Mouse (Mus musculus): ENCODE data around the gene Fam214a.

DNA sequence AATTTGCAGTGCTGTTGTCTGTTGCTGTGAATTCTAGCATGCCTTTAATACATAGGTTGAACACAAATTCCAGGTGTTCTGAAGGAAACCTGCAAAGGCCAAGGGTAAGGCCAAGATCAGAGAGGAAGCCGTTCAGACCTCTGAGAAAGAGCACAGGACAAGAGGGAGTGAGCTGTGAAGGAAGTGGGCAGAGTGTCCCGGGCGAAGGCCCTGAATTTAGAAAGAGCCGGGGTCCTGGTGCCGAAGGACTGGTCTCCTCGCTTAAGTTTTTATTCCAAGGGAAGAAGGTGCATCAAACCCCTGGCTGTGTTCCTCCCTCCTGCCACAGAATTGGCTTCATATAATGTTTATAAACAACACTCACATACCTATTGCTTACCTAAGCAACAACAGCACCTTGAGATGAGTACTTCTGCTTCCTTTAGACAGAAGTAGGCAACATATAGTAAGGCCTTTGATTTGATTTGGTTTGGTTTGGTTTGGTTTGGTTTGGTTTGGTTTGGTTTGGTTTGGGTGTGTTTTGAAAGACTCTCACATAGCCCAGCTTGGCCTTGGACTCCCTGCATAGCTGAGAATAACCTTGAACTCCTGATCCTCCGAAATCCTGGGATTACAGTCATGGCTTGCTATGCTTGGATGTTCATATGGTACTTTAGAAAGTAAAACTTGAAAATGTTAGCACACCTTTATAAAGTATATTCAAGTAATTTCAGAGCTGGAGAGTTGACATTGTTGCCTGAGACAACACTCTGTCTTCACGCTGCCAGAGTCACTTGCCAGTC, 16.2 kb downstream of the Fam214a start:
- TF ChIP-seq CTCF (IDR thresholded peaks at IDR 0.05; ENCODE audit: extremely low read depth, insufficient read length, insufficient replicate concordance, low read depth, low read length) (no peak), POLR2A (IDR thresholded peaks at IDR 0.05; ENCODE audit: low read depth, low read length) (no peak)

Measured in small intestine, adult 2 months (tissue).